Mouse (Mus musculus): ENCODE results near the gene Gtf3a. TPM values are rescaled to one million over a fixed set of nuclear protein-coding genes. Genes with fewer than 3 reads are reported as not detected.
"Not testable (repeated sequence)": the region's sequence is repeated elsewhere in the genome, so short reads cannot be mapped to it uniquely, and the experiment has no call there.

Gene Gtf3a
- polyA plus RNA-seq, 1 experiment = 9.5 TPM

DNA sequence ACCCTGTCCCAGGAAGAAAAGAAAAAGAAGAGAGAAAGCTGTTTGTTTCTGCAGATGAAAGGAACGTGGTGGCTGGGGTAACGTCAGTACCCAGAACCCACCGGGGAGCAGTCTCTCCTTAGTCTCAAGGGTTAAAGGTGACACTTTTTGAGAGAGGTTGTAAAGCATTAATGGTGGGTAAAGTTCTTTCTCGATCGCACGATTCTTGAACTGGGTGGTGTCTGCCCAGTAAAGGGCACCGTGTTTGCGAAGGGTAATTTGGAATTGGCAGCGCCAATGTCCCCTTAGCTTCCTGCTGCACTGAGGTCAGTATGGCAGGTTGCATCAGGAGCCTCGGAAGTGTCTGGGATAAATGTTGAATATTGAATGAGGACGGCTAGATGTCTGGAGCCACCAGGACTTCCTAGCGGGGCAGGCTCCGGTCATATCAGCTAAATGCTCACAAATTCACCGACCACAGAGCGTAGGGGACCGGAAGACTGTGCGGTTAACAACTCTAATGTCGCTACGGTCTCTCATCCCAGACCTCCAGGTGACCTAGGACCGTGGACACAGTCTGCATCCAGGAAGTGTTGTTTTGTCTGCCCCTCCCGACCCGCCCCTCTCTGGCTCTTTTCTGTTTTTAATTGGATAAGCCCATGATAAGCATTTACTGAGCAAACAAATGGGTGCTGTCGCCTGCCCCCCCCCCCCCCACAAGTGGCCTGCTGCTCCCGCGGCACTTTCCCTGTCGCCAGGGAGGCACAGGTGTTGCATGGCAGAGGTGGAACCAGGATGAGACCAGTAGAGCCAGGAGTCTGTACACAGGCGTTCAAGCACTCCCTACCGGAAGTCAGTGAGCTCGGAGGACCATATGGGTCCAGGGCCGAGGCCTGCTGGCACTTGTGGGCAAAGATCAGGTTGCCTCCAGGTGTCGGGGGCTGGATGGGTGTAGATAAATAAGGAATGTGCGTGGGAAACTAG, 10.6 kb upstream of the Gtf3a start:
- TF ChIP-seq CTCF (IDR thresholded peaks at IDR 0.05; ENCODE audit: control insufficient read depth, insufficient read depth, insufficient replicate concordance, low read depth, low read length) (no peak), POLR2A (IDR thresholded peaks at IDR 0.05; ENCODE audit: control insufficient read depth, low read depth, low read length) (no peak)

DNA sequence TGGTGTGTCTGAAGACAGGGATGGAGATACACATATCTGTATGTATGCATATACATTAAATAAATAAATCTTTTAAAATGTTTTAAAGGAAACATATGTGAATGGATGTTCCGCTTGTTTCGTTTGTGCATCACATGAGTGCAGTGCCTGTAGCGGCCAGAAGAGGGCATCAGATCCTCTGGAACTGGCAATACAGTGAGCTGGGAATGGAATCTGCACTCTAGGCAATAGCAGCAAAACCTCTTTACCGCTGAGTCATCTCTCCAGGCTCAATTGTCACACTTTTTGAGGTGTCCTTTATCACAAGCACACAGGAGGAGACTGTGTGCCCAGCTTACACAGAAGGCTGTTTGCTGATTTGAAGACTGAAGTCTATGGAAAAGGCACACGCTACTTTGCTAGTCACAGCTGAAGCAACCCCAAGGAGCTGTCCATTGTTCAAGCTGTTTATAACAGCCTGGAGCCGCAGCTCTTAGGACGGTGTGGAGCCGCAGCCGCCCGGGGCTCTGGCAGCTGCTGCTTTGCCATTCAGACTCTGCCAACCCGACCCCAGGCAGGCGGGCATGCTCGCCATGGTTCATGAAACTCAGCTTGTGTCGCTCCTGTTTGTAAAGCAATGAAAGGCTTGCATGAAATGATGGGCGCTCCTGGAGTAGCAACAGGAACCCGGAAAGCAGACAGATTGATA, 9.2 kb upstream of the Gtf3a start:
- Histone ChIP-seq H3K27ac (ENCODE audit: control insufficient read depth, insufficient read depth, low read depth, low read length) (no peak overlapping the region), H3K27me3 (ENCODE audit: control insufficient read depth, insufficient read depth, low read length) (no peaks in the 10 kb centered on the region), H3K36me3 (ENCODE audit: control insufficient read depth, insufficient read depth, low read length) (no peaks in the 10 kb centered on the region), H3K4me1 (ENCODE audit: control insufficient read depth, insufficient read depth, low read length) (peaks cover 8% of the 10 kb centered on the region), H3K4me3 (ENCODE audit: control insufficient read depth, low read depth, low read length) (peak overlapping the region; percentile 41; the same call in 1 of the 2 replicates)
- no peak for TF ChIP-seq POLR2A (IDR thresholded peaks at IDR 0.05; ENCODE audit: control insufficient read depth, low read depth, low read length)
- TF ChIP-seq CTCF (IDR thresholded peaks at IDR 0.05; ENCODE audit: control insufficient read depth, insufficient read depth, insufficient replicate concordance, low read depth, low read length) = peak; percentile 81; the same call in 1 of the 2 replicates

More for the DNA sequence above, 10.6 kb upstream of the Gtf3a start:
- Histone ChIP-seq H3K36me3 (ENCODE audit: control insufficient read depth, insufficient read depth, low read length) (no peaks in the 10 kb centered on the region), H3K27ac (ENCODE audit: control insufficient read depth, insufficient read depth, low read depth, low read length) (no peak overlapping the region), H3K4me3 (ENCODE audit: control insufficient read depth, low read depth, low read length) (peak overlapping the region; percentile 36; the same call in 1 of the 2 replicates), H3K4me1 (ENCODE audit: control insufficient read depth, insufficient read depth, low read length) (peaks cover 8% of the 10 kb centered on the region), H3K27me3 (ENCODE audit: control insufficient read depth, insufficient read depth, low read length) (no peaks in the 10 kb centered on the region)

DNA sequence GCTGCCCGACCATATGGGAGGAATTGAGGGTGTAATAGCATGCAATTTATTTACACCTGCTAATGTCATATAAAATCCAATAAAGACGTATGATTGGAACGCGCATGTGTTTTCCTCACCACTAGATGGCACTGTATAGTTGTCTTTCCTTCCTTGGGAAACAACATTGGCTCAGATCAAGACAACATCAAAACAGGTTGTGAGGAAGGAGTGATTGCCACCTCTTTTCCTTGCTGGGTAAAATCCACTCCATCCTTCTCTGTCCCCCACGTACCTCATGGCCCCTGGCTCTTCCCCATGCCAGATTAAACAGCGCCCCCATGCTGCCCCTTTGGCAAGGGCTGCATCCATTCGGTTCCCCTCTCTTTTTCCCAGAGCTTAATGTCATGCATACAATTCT, 8.2 kb upstream of the Gtf3a start:
- H3K4me3 ChIP-seq (ENCODE audit: control insufficient read depth, low read depth, low read length) = no peak overlapping the region
- H3K27ac ChIP-seq (ENCODE audit: control insufficient read depth, insufficient read depth, low read depth, low read length) = no peak overlapping the region
- no peaks in the 10 kb centered on the region for H3K36me3 ChIP-seq (ENCODE audit: control insufficient read depth, insufficient read depth, low read length)
- H3K4me1 ChIP-seq (ENCODE audit: control insufficient read depth, insufficient read depth, low read length) = peaks cover 8% of the 10 kb centered on the region
- no peak for TF ChIP-seq POLR2A (IDR thresholded peaks at IDR 0.05; ENCODE audit: control insufficient read depth, low read depth, low read length)
- peak; percentile 38; the same call in 1 of the 2 replicates for TF ChIP-seq CTCF (IDR thresholded peaks at IDR 0.05; ENCODE audit: control insufficient read depth, insufficient read depth, insufficient replicate concordance, low read depth, low read length)
- H3K27me3 ChIP-seq (ENCODE audit: control insufficient read depth, insufficient read depth, low read length) = no peaks in the 10 kb centered on the region

GRCm38 (mm10) chr5:146941939-146942338, 6.5 kb upstream of the Gtf3a start:
- not testable (repeated sequence) for H3K36me3 ChIP-seq (ENCODE audit: control insufficient read depth, insufficient read depth, low read length); H3K4me1 ChIP-seq (ENCODE audit: control insufficient read depth, insufficient read depth, low read length); H3K27me3 ChIP-seq (ENCODE audit: control insufficient read depth, insufficient read depth, low read length); H3K4me3 ChIP-seq (ENCODE audit: control insufficient read depth, low read depth, low read length); H3K27ac ChIP-seq (ENCODE audit: control insufficient read depth, insufficient read depth, low read depth, low read length)

GRCm38 (mm10) chr5:146942965-146943364, 5.5 kb upstream of the Gtf3a start:
- Histone ChIP-seq H3K27me3 (ENCODE audit: control insufficient read depth, insufficient read depth, low read length) (no peaks in the 10 kb centered on the region), H3K27ac (ENCODE audit: control insufficient read depth, insufficient read depth, low read depth, low read length) (no peak overlapping the region), H3K4me3 (ENCODE audit: control insufficient read depth, low read depth, low read length) (no peak overlapping the region), H3K4me1 (ENCODE audit: control insufficient read depth, insufficient read depth, low read length) (peaks cover 8% of the 10 kb centered on the region), H3K36me3 (ENCODE audit: control insufficient read depth, insufficient read depth, low read length) (no peaks in the 10 kb centered on the region)
- TF ChIP-seq CTCF (IDR thresholded peaks at IDR 0.05; ENCODE audit: control insufficient read depth, insufficient read depth, insufficient replicate concordance, low read depth, low read length) (no peak), POLR2A (IDR thresholded peaks at IDR 0.05; ENCODE audit: control insufficient read depth, low read depth, low read length) (no peak)

GRCm38 (mm10) chr5:146944568-146944967, 3.9 kb upstream of the Gtf3a start:
- H3K4me3 ChIP-seq (ENCODE audit: control insufficient read depth, low read depth, low read length) = no peak overlapping the region
- H3K27me3 ChIP-seq (ENCODE audit: control insufficient read depth, insufficient read depth, low read length) = no peaks in the 10 kb centered on the region
- TF ChIP-seq CTCF (IDR thresholded peaks at IDR 0.05; ENCODE audit: control insufficient read depth, insufficient read depth, insufficient replicate concordance, low read depth, low read length) (peak; percentile 90; the same call in 1 of the 2 replicates), POLR2A (IDR thresholded peaks at IDR 0.05; ENCODE audit: control insufficient read depth, low read depth, low read length) (no peak)
- H3K4me1 ChIP-seq (ENCODE audit: control insufficient read depth, insufficient read depth, low read length) = peaks cover under 1% of the 10 kb centered on the region; the same call in 1 of the 2 replicates
- no peaks in the 10 kb centered on the region for H3K36me3 ChIP-seq (ENCODE audit: control insufficient read depth, insufficient read depth, low read length)
- H3K27ac ChIP-seq (ENCODE audit: control insufficient read depth, insufficient read depth, low read depth, low read length) = no peak overlapping the region

DNA sequence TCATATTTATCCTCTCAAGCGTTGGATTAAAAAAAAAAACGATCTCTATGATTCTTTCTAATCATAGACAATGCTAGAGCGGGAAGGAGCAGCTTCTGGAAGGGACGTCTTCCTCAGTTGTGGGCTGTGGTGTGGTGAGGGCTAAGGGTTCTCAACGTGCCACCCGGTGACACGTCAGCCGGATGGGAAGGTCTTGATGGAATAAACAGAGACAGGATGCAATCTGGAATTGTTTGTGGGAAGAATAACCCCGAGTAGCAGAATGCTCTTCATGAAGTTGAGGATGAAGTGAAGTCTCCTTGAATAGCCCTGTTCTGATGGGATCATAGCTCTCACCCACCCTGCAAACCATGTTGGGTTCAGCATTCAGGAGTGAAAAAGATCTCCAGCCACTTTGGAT, 1.8 kb upstream of the Gtf3a start:
- no peaks in the 10 kb centered on the region for H3K27me3 ChIP-seq (ENCODE audit: control insufficient read depth, insufficient read depth, low read length)
- H3K4me3 ChIP-seq (ENCODE audit: control insufficient read depth, low read depth, low read length) = no peak overlapping the region
- no peaks in the 10 kb centered on the region for H3K36me3 ChIP-seq (ENCODE audit: control insufficient read depth, insufficient read depth, low read length)
- no peaks in the 10 kb centered on the region; the same call in 1 of the 2 replicates for H3K4me1 ChIP-seq (ENCODE audit: control insufficient read depth, insufficient read depth, low read length)
- H3K27ac ChIP-seq (ENCODE audit: control insufficient read depth, insufficient read depth, low read depth, low read length) = no peak overlapping the region
- TF ChIP-seq POLR2A (IDR thresholded peaks at IDR 0.05; ENCODE audit: control insufficient read depth, low read depth, low read length) (no peak), CTCF (IDR thresholded peaks at IDR 0.05; ENCODE audit: control insufficient read depth, insufficient read depth, insufficient replicate concordance, low read depth, low read length) (no peak)

Data from testis, adult 2 months (tissue).